In the genomic region with DNA sequence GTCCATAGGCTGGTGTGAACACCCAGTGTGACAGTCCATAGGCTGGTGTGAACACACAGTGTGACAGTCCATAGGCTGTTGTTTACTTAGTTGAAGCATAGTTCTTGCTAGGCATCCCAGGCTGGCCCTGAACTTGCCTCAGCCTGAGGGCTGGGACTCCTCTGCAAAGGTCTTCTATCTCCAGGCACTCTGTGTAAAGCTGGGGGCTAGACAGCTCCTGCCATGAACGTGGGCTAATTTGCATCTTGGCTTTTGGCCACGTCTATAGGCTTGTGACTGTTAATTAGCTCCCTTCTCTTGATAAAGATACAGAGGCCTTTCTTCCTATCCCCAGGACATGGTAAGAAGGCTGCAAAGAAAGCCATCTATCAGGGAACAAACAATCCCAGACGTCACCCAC, we compare ENCODE assay signal across 23 mouse cellular contexts. TPM values are rescaled to one million over a fixed set of nuclear protein-coding genes. Genes with fewer than 3 reads are reported as not detected.
DNase-seq lines count a peak whose midpoint lies in the region; ATAC-seq and TF ChIP-seq lines count a peak whose summit lies in the region.
"Had no signal": no experiment of that assay in that cellular context is flagged by ENCODE, and none has a peak within 500 bp of the region (broad histone marks: within the 10 kb centered on the region; RNA-seq: fewer than 3 reads in every experiment).

No protein-coding gene starts in this region.

- H3K27ac ChIP-seq in hindbrain, embryonic 12.5 days = 0 out of 2 replicates have a peak overlapping the region, but pooled peaks have one; percentile 5
- H3K27ac ChIP-seq in hindbrain, embryonic 13.5 days = no peak overlapping the region
- H3K27ac ChIP-seq in midbrain, embryonic 13.5 days = no peak overlapping the region
- no peak overlapping the region for H3K27ac ChIP-seq in midbrain, embryonic 15.5 days
- no peak overlapping the region for H3K27ac ChIP-seq in neural tube, embryonic 13.5 days (replicated peaks)
- H3K27ac ChIP-seq: embryonic facial prominence, embryonic 10.5 days; gastrocnemius, adult 2 months; kidney, embryonic 15.5 days; limb, embryonic 13.5 days had no signal

- H3K36me3 ChIP-seq in hindbrain, embryonic 12.5 days = peaks cover 83% of the 10 kb centered on the region
- H3K36me3 ChIP-seq in hindbrain, embryonic 13.5 days = peaks cover 87% of the 10 kb centered on the region
- H3K36me3 ChIP-seq in midbrain, embryonic 13.5 days = peaks cover 87% of the 10 kb centered on the region
- H3K36me3 ChIP-seq in midbrain, embryonic 15.5 days (replicated peaks) = peaks cover 22% of the 10 kb centered on the region; the same call in 1 of the 2 replicates
- H3K36me3 ChIP-seq in neural tube, embryonic 13.5 days = peaks cover 82% of the 10 kb centered on the region

- DNase-seq in brain, embryonic 14.5 days (ENCODE audit: low read depth) = peak; percentile 73
- no peak for DNase-seq in embryo, embryonic 11 days
- DNase-seq: adrenal gland, postnatal 36 days; cerebellum, adult 11 months; cerebellum, adult 9-11 months; gastrocnemius, adult 2 months; kidney, adult 11 months; kidney, postnatal 36 days; lung, embryonic 14.5 days; retina, postnatal 1 day; right cerebral cortex, postnatal 25 days; spleen, adult 18-20 months had no signal

- no peaks in the 10 kb centered on the region for H3K9me3 ChIP-seq in hindbrain, embryonic 12.5 days (replicated peaks)
- no peaks in the 10 kb centered on the region for H3K9me3 ChIP-seq in hindbrain, embryonic 13.5 days
- H3K9me3 ChIP-seq in midbrain, embryonic 13.5 days = no peaks in the 10 kb centered on the region
- no peaks in the 10 kb centered on the region for H3K9me3 ChIP-seq in midbrain, embryonic 15.5 days
- no peaks in the 10 kb centered on the region for H3K9me3 ChIP-seq in neural tube, embryonic 13.5 days
- H3K9me3 ChIP-seq: embryonic facial prominence, embryonic 10.5 days; kidney, embryonic 15.5 days; limb, embryonic 13.5 days had no signal

- H3K4me3 ChIP-seq in hindbrain, embryonic 12.5 days = no peak overlapping the region
- no peak overlapping the region for H3K4me3 ChIP-seq in hindbrain, embryonic 13.5 days
- H3K4me3 ChIP-seq in midbrain, embryonic 13.5 days (replicated peaks) = no peak overlapping the region
- H3K4me3 ChIP-seq in midbrain, embryonic 15.5 days = no peak overlapping the region
- no peak overlapping the region for H3K4me3 ChIP-seq in neural tube, embryonic 13.5 days
- H3K4me3 ChIP-seq: embryonic facial prominence, embryonic 10.5 days; gastrocnemius, adult 2 months; kidney, embryonic 15.5 days; limb, embryonic 13.5 days; megakaryocyte, embryonic 14.5 days; myocyte had no signal

- peak; percentile 54; the same call in 1 of the 2 replicates for ATAC-seq in hindbrain, embryonic 12.5 days (ENCODE audit: low FRiP score)
- no peak for ATAC-seq in hindbrain, embryonic 13.5 days (ENCODE audit: low FRiP score)
- ATAC-seq in midbrain, embryonic 13.5 days = 0 out of 2 replicates have a peak, but pooled peaks have one; percentile 48
- no peak for ATAC-seq in midbrain, embryonic 15.5 days (replicated peaks)
- ATAC-seq in neural tube, embryonic 13.5 days (ENCODE audit: low read depth) = peak; percentile 36; the same call in 1 of the 2 replicates
- ATAC-seq: Patski had no signal

- H3K4me1 ChIP-seq in hindbrain, embryonic 12.5 days = 0 out of 2 replicates have a peak, but pooled peaks cover 3% of the 10 kb centered on the region
- H3K4me1 ChIP-seq in hindbrain, embryonic 13.5 days (replicated peaks) = peaks cover 5% of the 10 kb centered on the region; the same call in 1 of the 2 replicates
- no peaks in the 10 kb centered on the region for H3K4me1 ChIP-seq in midbrain, embryonic 13.5 days (replicated peaks)
- H3K4me1 ChIP-seq in midbrain, embryonic 15.5 days = no peaks in the 10 kb centered on the region
- H3K4me1 ChIP-seq in neural tube, embryonic 13.5 days (replicated peaks) = peaks cover 13% of the 10 kb centered on the region; the same call in 1 of the 2 replicates
- H3K4me1 ChIP-seq: kidney, embryonic 15.5 days; limb, embryonic 13.5 days had no signal

- no peak for TF ChIP-seq CTCF in brain, embryonic 14.5 days (IDR thresholded peaks at IDR 0.05; ENCODE audit: borderline replicate concordance, extremely low read depth, insufficient read depth, insufficient read length)

- no peak overlapping the region for H3K4me2 ChIP-seq in hindbrain, embryonic 12.5 days (replicated peaks)
- H3K4me2 ChIP-seq in hindbrain, embryonic 13.5 days = no peak overlapping the region
- no peak overlapping the region for H3K4me2 ChIP-seq in midbrain, embryonic 13.5 days (replicated peaks)
- no peak overlapping the region for H3K4me2 ChIP-seq in midbrain, embryonic 15.5 days
- H3K4me2 ChIP-seq in neural tube, embryonic 13.5 days = no peak overlapping the region
- H3K4me2 ChIP-seq: kidney, embryonic 15.5 days; limb, embryonic 13.5 days; lung, embryonic 14.5 days had no signal

- H3K27me3 ChIP-seq in hindbrain, embryonic 12.5 days = no peaks in the 10 kb centered on the region
- no peaks in the 10 kb centered on the region for H3K27me3 ChIP-seq in hindbrain, embryonic 13.5 days
- H3K27me3 ChIP-seq in midbrain, embryonic 13.5 days = no peaks in the 10 kb centered on the region
- H3K27me3 ChIP-seq in midbrain, embryonic 15.5 days (replicated peaks) = no peaks in the 10 kb centered on the region
- no peaks in the 10 kb centered on the region for H3K27me3 ChIP-seq in neural tube, embryonic 13.5 days
- H3K27me3 ChIP-seq: kidney, embryonic 15.5 days; limb, embryonic 13.5 days; megakaryocyte, embryonic 14.5 days; Patski had no signal

- no peak for TF ChIP-seq POLR2A in brain, embryonic 14.5 days (IDR thresholded peaks at IDR 0.05; ENCODE audit: borderline replicate concordance, extremely low read depth, insufficient read depth, insufficient read length, poor library complexity, severe bottlenecking)

- no peak overlapping the region for H3K9ac ChIP-seq in hindbrain, embryonic 12.5 days
- H3K9ac ChIP-seq in hindbrain, embryonic 13.5 days = no peak overlapping the region
- no peak overlapping the region for H3K9ac ChIP-seq in midbrain, embryonic 13.5 days (replicated peaks)
- no peak overlapping the region for H3K9ac ChIP-seq in midbrain, embryonic 15.5 days
- no peak overlapping the region for H3K9ac ChIP-seq in neural tube, embryonic 13.5 days
- H3K9ac ChIP-seq: kidney, embryonic 15.5 days; limb, embryonic 13.5 days; lung, embryonic 14.5 days had no signal

- WGBS in hindbrain, embryonic 12.5 days = 45% methylated on average over 3 of the region's 3 CpGs
- whole genome bisulfite sequencing in hindbrain, embryonic 13.5 days = 41% methylated on average over 3 of the region's 3 CpGs
- 51% methylated on average over 3 of the region's 3 CpGs for WGBS in midbrain, embryonic 13.5 days
- WGBS in midbrain, embryonic 15.5 days = 45% methylated on average over 3 of the region's 3 CpGs
- whole genome bisulfite sequencing in neural tube, embryonic 13.5 days = 28% methylated on average over 3 of the region's 3 CpGs

RNA-seq across cellular contexts. Expression of a gene that starts 21.3 kb away (rescaled TPM):
- 0.22 TPM in 1 of 2 replicates, not detected in the other for polyA plus RNA-seq in hindbrain, embryonic 12.5 days (2016; fragmentation: Nextera tagmentation; extraction: Ambion mirVana)
- polyA plus RNA-seq in hindbrain, embryonic 13.5 days (2015; fragmentation: Nextera tagmentation; extraction: Ambion mirVana) = not detected in 2 replicates
- polyA plus RNA-seq in midbrain, embryonic 13.5 days (2015; fragmentation: Nextera tagmentation; extraction: Ambion mirVana) = not detected in 2 replicates
- 0.17 and 0.41 TPM in 2 replicates for polyA plus RNA-seq in midbrain, embryonic 15.5 days (2015; fragmentation: Nextera tagmentation; extraction: Ambion mirVana)
- polyA plus RNA-seq in brain, embryonic 14.5 days (2012; rRNA removed) = 0.09 and 0.15 TPM in 2 replicates
- polyA plus RNA-seq in neural tube, embryonic 13.5 days (2015; fragmentation: Nextera tagmentation; extraction: Ambion mirVana) = not detected in 2 replicates
- polyA plus RNA-seq: limb, embryonic 13.5 days; myocyte; Patski had no signal

RNA-seq across cellular contexts. Expression of a gene that starts 32.1 kb away (rescaled TPM):
- polyA plus RNA-seq in hindbrain, embryonic 12.5 days (2016; fragmentation: Nextera tagmentation; extraction: Ambion mirVana) = 48.5 and 49.5 TPM in 2 replicates
- 28.2 and 30.2 TPM in 2 replicates for polyA plus RNA-seq in hindbrain, embryonic 13.5 days (2015; fragmentation: Nextera tagmentation; extraction: Ambion mirVana)
- polyA plus RNA-seq in midbrain, embryonic 13.5 days (2015; fragmentation: Nextera tagmentation; extraction: Ambion mirVana) = 38.1 and 40.5 TPM in 2 replicates
- polyA plus RNA-seq in midbrain, embryonic 15.5 days (2015; fragmentation: Nextera tagmentation; extraction: Ambion mirVana) = 28.5 and 28.7 TPM in 2 replicates
- polyA plus RNA-seq in brain, embryonic 14.5 days (2012; rRNA removed) = 25.8 and 42.3 TPM in 2 replicates
- 22.0 and 22.8 TPM in 2 replicates for polyA plus RNA-seq in neural tube, embryonic 13.5 days (2015; fragmentation: Nextera tagmentation; extraction: Ambion mirVana)

RNA-seq across cellular contexts. Expression of a gene that starts 50.9 kb away (rescaled TPM):
- polyA plus RNA-seq in hindbrain, embryonic 12.5 days (2016; fragmentation: Nextera tagmentation; extraction: Ambion mirVana) = 12.6 and 13.8 TPM in 2 replicates
- polyA plus RNA-seq in hindbrain, embryonic 13.5 days (2015; fragmentation: Nextera tagmentation; extraction: Ambion mirVana) = 8.1 and 9.6 TPM in 2 replicates
- polyA plus RNA-seq in midbrain, embryonic 13.5 days (2015; fragmentation: Nextera tagmentation; extraction: Ambion mirVana) = 8.7 and 9.8 TPM in 2 replicates
- 9.8 and 10.4 TPM in 2 replicates for polyA plus RNA-seq in midbrain, embryonic 15.5 days (2015; fragmentation: Nextera tagmentation; extraction: Ambion mirVana)
- 8.0 and 9.6 TPM in 2 replicates for polyA plus RNA-seq in brain, embryonic 14.5 days (2012; rRNA removed)
- 8.8 TPM in 2 replicates for polyA plus RNA-seq in neural tube, embryonic 13.5 days (2015; fragmentation: Nextera tagmentation; extraction: Ambion mirVana)

Comparison
In these comparisons a context has a peak if more than half of its experiments do, and no peak if none do; other contexts are left out.
1. ATAC-seq: peak in hindbrain, embryonic 12.5 days (single experiment), midbrain, embryonic 13.5 days (single experiment) and neural tube, embryonic 13.5 days (single experiment); none in hindbrain, embryonic 13.5 days (single experiment) and midbrain, embryonic 15.5 days (single experiment).